Mouse (Mus musculus) CD4-positive, CD25-positive, alpha-beta regulatory T cell, adult 2 months (primary cell): ENCODE results near the gene Dhcr7.

Experiments used
- DNase-seq: peaks from one replicate; pipeline ENCODE4 v3.0.0-alpha.2; 2012; ENCODE audit warnings: low read depth, low spot score

Dhcr7 gene

GRCm38 (mm10) chr7:143833581-143834190 lies 10.7 kb downstream of the Dhcr7 start:
- DNase-seq, result no peak

DNA sequence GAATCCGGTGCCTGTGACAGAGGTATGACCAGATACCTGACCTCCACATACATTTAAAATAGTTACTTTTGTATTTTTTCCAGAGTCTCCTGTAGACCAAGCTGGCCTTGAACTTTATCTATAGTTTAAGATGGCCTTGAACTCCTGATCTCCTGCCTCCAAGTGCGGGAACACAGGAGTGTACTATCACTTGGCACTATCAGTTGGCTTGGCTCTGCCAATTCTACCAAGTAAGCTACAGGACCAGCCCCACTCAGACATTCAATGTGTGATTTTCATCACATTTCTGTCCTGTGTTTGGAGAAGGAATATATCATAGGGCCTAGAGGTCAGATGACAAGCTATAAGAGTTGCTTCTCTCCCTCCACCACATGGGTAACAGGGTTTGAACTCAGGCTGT lies 11.4 kb downstream of the Dhcr7 start:
- no peak for DNase-seq

GRCm38 (mm10) chr7:143834972-143835371 lies 12.0 kb downstream of the Dhcr7 start:
- DNase-seq, result no peak

DNA sequence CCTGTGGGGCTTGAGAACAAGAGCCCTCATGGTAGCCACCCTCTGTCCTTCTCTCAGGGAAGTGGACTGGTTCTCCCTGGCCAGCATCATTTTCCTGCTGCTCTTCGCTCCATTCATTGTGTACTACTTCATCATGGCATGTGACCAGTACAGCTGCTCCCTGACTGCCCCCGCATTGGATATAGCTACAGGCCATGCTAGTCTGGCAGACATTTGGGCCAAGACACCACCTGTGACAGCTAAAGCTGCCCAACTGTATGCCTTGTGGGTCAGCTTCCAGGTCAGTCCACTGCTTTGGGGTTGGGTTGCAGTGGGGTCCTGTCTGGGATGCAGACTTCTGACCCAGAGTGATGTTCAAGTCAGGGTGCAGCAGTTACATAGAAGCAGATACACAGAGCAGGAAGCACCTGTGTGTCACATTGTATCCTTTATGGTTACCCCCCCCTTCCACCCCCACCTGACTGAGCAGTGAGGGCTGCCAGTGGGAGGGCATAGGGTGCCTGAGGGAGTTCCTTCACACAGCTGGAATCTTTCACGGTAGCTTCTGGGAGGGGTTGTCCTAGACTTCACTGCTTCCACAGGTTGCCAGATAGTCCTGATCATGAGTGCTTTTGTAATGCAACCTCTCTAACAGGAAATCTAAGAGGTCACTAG lies 14.9 kb downstream of the Dhcr7 start:
- no peak for DNase-seq

GRCm38 (mm10) chr7:143840121-143840520 lies 17.2 kb downstream of the Dhcr7 start:
- DNase-seq, result no peak

GRCm38 (mm10) chr7:143841301-143841700 lies 18.4 kb downstream of the Dhcr7 start:
- DNase-seq, result no peak

DNA sequence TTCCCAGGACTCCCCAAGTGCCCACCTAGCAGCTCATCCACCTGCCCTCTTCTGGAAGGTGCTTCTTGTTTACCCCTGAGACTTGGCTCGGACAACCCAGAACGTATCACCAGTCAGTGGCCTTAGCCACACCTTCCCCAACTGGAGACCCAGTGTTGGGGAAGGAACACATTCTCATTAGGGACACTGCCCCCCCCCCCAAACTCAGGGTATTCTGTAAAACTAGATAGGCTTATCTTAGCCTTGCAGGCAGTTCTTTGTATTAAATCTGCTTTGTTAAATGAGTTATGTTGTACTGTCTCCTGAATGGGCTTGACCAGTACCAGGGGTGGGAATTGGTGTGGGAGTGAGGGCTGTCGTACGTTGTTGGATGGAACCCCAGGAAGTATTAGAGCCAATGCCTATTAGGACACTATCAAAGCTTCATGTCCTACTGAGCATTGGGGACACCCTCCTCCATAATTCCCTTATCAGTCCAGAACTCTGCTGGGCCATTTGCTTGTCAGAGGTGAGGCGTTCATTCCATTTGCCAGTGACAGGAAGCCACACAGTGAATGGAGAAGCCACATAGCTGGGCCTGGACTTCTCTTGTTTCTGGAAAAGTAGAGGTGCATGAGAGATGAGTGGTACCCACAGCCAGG lies 25.3 kb downstream of the Dhcr7 start:
- no peak for DNase-seq

DNA sequence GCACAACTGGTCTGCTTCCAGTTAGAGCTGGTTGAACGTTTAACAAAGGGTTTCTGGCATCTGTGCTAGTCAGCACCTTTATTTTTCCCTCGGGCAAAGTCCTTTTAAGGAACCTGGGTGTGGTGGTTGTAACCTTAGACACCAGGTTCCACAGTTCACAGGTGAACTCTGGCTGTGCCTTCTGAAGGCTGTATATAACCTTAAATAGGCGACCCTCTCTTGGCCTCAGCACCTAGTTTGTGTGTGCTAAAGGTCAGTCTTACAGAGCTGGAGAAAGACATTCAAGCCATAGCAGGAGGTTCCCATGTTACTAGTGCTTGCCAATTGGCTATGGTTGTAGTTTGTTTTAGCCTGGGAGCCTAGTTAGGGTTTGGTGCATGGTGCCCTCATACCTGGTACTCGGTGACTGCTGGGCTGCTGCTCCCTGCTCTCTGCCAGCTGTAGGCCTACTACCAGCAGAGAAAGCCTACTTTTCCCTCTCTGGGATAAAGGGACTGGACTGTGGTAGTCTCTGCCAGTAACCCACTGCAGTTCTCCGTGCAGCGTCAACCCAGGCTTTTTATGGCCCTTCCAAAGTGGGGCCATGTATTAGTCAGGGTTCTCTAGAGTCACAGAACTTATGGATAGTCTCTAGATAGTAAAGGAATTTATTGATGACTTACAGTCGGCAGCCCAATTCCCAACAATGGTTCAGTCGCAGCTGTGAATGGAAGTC lies 26.0 kb downstream of the Dhcr7 start:
- DNase-seq, result no peak

- DNase-seq, result no peak
Measured at GRCm38 (mm10) chr7:143866538-143866937, 43.6 kb downstream of the Dhcr7 start, which contains the start of gene Gm498. Gene Gm498 (plus strand): TSS chr7:143866838.

DNA sequence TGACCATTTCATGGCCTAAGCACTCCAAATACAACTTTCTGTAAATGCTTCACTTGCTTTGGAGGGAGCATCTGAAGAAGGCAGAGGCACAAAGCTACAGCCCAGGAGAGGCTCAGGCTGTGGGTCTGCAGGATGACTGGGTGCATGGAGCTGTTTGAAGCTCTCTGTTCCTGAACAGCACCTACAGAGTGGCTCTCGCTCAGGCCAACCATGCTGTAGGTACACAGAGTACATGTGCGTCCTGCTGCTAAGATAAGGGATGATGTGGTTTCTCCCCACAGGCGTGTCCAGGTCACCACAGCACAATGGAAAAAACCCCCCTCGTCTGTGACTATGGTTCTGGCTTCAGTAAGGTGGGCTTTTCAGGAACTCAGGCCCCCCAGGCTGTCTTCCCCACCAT lies 45.9 kb downstream of the Dhcr7 start:
- DNase-seq, result no peak

GRCm38 (mm10) chr7:143883717-143884116 lies 60.8 kb downstream of the Dhcr7 start:
- DNase-seq, result no peak

DNA sequence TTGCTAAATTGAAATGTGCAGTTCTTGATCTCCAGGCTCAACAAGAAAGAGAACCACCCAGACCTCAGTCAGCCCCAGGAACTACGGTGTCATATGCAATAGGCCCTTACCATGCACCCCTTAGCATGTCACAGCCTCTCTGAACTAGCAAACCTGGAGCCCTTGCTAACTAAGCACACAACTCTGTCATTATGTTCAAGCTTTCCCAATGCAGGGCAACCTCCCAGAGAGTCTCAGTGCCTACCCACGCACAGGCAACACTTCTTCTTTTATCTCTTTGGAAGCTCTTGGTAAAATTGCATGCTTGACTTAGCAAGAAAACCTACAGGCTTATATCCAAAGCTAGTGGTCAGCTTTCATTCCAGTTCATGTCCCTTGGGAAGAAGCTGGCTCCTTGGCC lies 68.2 kb downstream of the Dhcr7 start:
- DNase-seq, result no peak

- no peak for DNase-seq
Measured at GRCm38 (mm10) chr7:143892361-143892760, 69.4 kb downstream of the Dhcr7 start.
